Mouse (Mus musculus) erythroblast, embryonic 14.5 days (primary cell): ENCODE data around the gene BC049352.

Experiments used
- GATA1 ChIP-seq: IDR thresholded peaks from 2 replicates; pipeline ENCODE4 v1.6.1; 2012; ENCODE audit warnings: low read length, inconsistent platforms, mixed read lengths
- TAL1 ChIP-seq: IDR thresholded peaks from 3 replicates; pipeline ENCODE4 v1.6.1; 2012; ENCODE audit warnings: low read length, inconsistent platforms, mixed read lengths

- TF ChIP-seq TAL1, result no peak
- TF ChIP-seq GATA1, result no peak
These were observed 24.3 kb downstream of the BC049352 start for GRCm38 (mm10) chr9:45206121-45206520.
